Mouse (Mus musculus) embryonic facial prominence, embryonic 13.5 days (tissue): ENCODE measurements around the gene Tuft1. TPM values are rescaled to one million over a fixed set of nuclear protein-coding genes. Genes with fewer than 3 reads are reported as not detected.

ENCODE experiments used
- polyA plus RNA-seq: library from polyadenylated mRNA; unstranded; fragments of >200 nt; fragmentation: Nextera tagmentation; extraction: Ambion mirVana; gene quantifications from 2 replicates; pipeline ENCODE4 v1.2.1, GENCODE M21; 2015

Tuft1 gene
- polyA plus RNA-seq, 1 experiment from 2014 or later: 8.6 TPM

Other genes with a start within 250 kb of the Tuft1 start
- 9.0 TPM in 2 replicates for gene Tdrkh, start 245.6 kb downstream of the Tuft1 start, polyA plus RNA-seq
- 64.4 and 68.9 TPM in 2 replicates for gene Mrpl9, start 215.6 kb downstream of the Tuft1 start, polyA plus RNA-seq
- 1.0 TPM in 1 of 2 replicates, not detected in the other for gene Oaz3, start 215.0 kb downstream of the Tuft1 start, polyA plus RNA-seq
- gene Celf3, start 180.6 kb downstream of the Tuft1 start, polyA plus RNA-seq: 6.9 and 9.8 TPM in 2 replicates
- 1.2 and 1.5 TPM in 2 replicates for gene Riiad1, start 178.5 kb downstream of the Tuft1 start, polyA plus RNA-seq
- 53.5 and 60.0 TPM in 2 replicates for gene Snx27, start 76.2 kb downstream of the Tuft1 start, polyA plus RNA-seq
- gene Gm10972, start 15.8 kb downstream of the Tuft1 start, polyA plus RNA-seq: not detected in 2 replicates
- gene Selenbp2, start 34.7 kb upstream of the Tuft1 start, polyA plus RNA-seq: 1.1 and 1.6 TPM in 2 replicates
- 7.2 and 9.7 TPM in 2 replicates for gene Cgn, start 127.6 kb upstream of the Tuft1 start, polyA plus RNA-seq
- gene Pogz, start 178.7 kb upstream of the Tuft1 start, polyA plus RNA-seq: 22.9 and 23.3 TPM in 2 replicates
- 348 and 379 TPM in 2 replicates for gene Psmb4, start 228.1 kb upstream of the Tuft1 start, polyA plus RNA-seq